Mouse (Mus musculus) adrenal gland, postnatal 0 days (tissue): ENCODE results near the gene Sox8. TPM values are rescaled to one million over a fixed set of nuclear protein-coding genes. Genes with fewer than 3 reads are reported as not detected.

Experiments
- polyA plus RNA-seq: library from polyadenylated mRNA; unstranded; fragments of >200 nt; fragmentation: Nextera tagmentation; extraction: Ambion mirVana; gene quantifications from 2 replicates; pipeline ENCODE4 v1.2.1, GENCODE M21; 2015

Gene Sox8
- 2.1 and 2.4 TPM in 2 replicates for polyA plus RNA-seq

GRCm38 (mm10) chr17:25570648-25571452, at the start of gene Sox8:
Gene Sox8 (minus strand): TSS chr17:25570686.

DNA sequence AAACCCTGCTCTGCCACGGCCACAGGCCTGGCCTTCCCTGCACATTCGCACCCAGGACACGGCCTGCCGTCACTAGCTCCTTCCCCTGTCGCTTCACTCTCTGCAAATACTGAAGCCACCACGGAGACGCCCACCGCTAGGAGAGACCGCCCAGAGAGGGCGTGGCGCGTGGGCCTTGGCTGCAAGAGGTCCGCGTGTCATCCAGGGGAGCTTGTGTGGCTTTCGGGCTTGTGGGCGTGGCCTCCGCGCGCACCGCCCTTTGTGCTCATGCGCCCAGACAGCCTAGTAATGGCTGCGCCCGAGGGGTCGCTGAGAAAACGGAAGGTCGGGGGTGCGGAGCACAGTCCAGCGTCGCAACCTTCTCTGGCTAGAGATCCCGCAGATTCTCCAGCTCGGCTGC, 8.4 kb upstream of the Sox8 start, which contains the start of gene Lmf1:
TSS of gene Lmf1 (plus strand) at position 166 of the 400 bp plus-strand sequence.

Other genes with a start within 250 kb of the Sox8 start
- gene Tpsab1, start 225.1 kb downstream of the Sox8 start, polyA plus RNA-seq = 1.0 and 2.1 TPM in 2 replicates
- 45.1 and 65.1 TPM in 2 replicates for gene Tpsb2, start 204.4 kb downstream of the Sox8 start, polyA plus RNA-seq
- gene Tpsg1, start 201.4 kb downstream of the Sox8 start, polyA plus RNA-seq = 0.68 and 1.3 TPM in 2 replicates
- 4.6 and 7.3 TPM in 2 replicates for gene Cacna1h, start 136.9 kb downstream of the Sox8 start, polyA plus RNA-seq
- gene Tekt4, start 116.1 kb downstream of the Sox8 start, polyA plus RNA-seq = 0.17 and 0.30 TPM in 2 replicates
- 0.11 TPM in 2 replicates for gene Sstr5, start 73.4 kb downstream of the Sox8 start, polyA plus RNA-seq
- 16.2 and 32.9 TPM in 2 replicates for gene Lmf1, start 8.4 kb upstream of the Sox8 start, polyA plus RNA-seq
- gene Gng13, start 146.5 kb upstream of the Sox8 start, polyA plus RNA-seq = 5.1 and 5.4 TPM in 2 replicates
- gene Chtf18, start 156.7 kb upstream of the Sox8 start, polyA plus RNA-seq = 4.2 and 6.3 TPM in 2 replicates
- 12.5 and 19.9 TPM in 2 replicates for gene Rpusd1, start 157.0 kb upstream of the Sox8 start, polyA plus RNA-seq
- 0.17 TPM in 1 of 2 replicates, not detected in the other for gene Mslnl, start 165.4 kb upstream of the Sox8 start, polyA plus RNA-seq
- 58.7 and 63.7 TPM in 2 replicates for gene Msln, start 183.7 kb upstream of the Sox8 start, polyA plus RNA-seq
- 21.6 and 30.4 TPM in 2 replicates for gene Narfl, start 203.1 kb upstream of the Sox8 start, polyA plus RNA-seq
- 56.7 and 71.7 TPM in 2 replicates for gene Haghl, start 215.0 kb upstream of the Sox8 start, polyA plus RNA-seq
- gene Ccdc78, start 215.9 kb upstream of the Sox8 start, polyA plus RNA-seq = 0.35 and 0.36 TPM in 2 replicates
- gene Fam173a, start 222.2 kb upstream of the Sox8 start, polyA plus RNA-seq = 146 and 178 TPM in 2 replicates
- 0.39 TPM in 1 of 2 replicates, not detected in the other for gene AC134908.4, start 225.0 kb upstream of the Sox8 start, polyA plus RNA-seq
- 63.7 and 96.9 TPM in 2 replicates for gene Metrn, start 226.4 kb upstream of the Sox8 start, polyA plus RNA-seq
- gene Fbxl16, start 238.4 kb upstream of the Sox8 start, polyA plus RNA-seq = 12.1 and 14.1 TPM in 2 replicates